Mouse (Mus musculus) lung, postnatal 0 days (tissue): ENCODE results near the gene Lrrc59.

ENCODE experiments used
- CTCF ChIP-seq: IDR thresholded peaks from 2 replicates; pipeline ENCODE4 v1.5.1; 2016; ENCODE audit warnings: antibody characterized with exemption, mild to moderate bottlenecking
- EP300 ChIP-seq: IDR thresholded peaks from 2 replicates; pipeline ENCODE4 v1.6.1; 2016; ENCODE audit warnings: antibody characterized with exemption, mild to moderate bottlenecking, control low read depth

GRCm38 (mm10) chr11:94585091-94585490 is 44.5 kb upstream of the Lrrc59 start:
- TF ChIP-seq EP300 = no peak
- no peak for TF ChIP-seq CTCF
